Mouse (Mus musculus): ENCODE measurements around the gene Ctnna2. TPM values are rescaled to one million over a fixed set of nuclear protein-coding genes. Genes with fewer than 3 reads are reported as not detected.

Gene Ctnna2
- polyA plus RNA-seq, 1 experiment, result 0.11 TPM

GRCm38 (mm10) chr6:77354826-77355225 is 624.7 kb downstream of the Ctnna2 start:
- H3K4me3 ChIP-seq (ENCODE audit: low read depth, low read length), result no peak overlapping the region
- 18% methylated on average over 1 of the region's 1 CpGs for WGBS
- H3K36me3 ChIP-seq (ENCODE audit: control insufficient read depth, insufficient read depth, low read length), result no peaks in the 10 kb centered on the region
- H3K27me3 ChIP-seq (ENCODE audit: control insufficient read depth, insufficient read depth, low read length), result no peaks in the 10 kb centered on the region
- H3K27ac ChIP-seq (ENCODE audit: insufficient read depth, low read depth, low read length), result no peak overlapping the region
- no peaks in the 10 kb centered on the region for H3K4me1 ChIP-seq (ENCODE audit: control insufficient read depth, insufficient read depth, insufficient read length, low read length)
- TF ChIP-seq CTCF (IDR thresholded peaks at IDR 0.05; ENCODE audit: extremely low read depth, insufficient read length, insufficient replicate concordance, low read depth, low read length), result no peak
- TF ChIP-seq POLR2A (IDR thresholded peaks at IDR 0.05; ENCODE audit: low read depth, low read length), result no peak

GRCm38 (mm10) chr6:77343781-77344180 is 635.7 kb downstream of the Ctnna2 start:
- no peak overlapping the region for H3K4me3 ChIP-seq (ENCODE audit: low read depth, low read length)
- H3K27ac ChIP-seq (ENCODE audit: insufficient read depth, low read depth, low read length), result no peak overlapping the region
- H3K27me3 ChIP-seq (ENCODE audit: control insufficient read depth, insufficient read depth, low read length), result no peaks in the 10 kb centered on the region
- TF ChIP-seq CTCF (IDR thresholded peaks at IDR 0.05; ENCODE audit: extremely low read depth, insufficient read length, insufficient replicate concordance, low read depth, low read length) (no peak), POLR2A (IDR thresholded peaks at IDR 0.05; ENCODE audit: low read depth, low read length) (no peak)
- no peaks in the 10 kb centered on the region for H3K36me3 ChIP-seq (ENCODE audit: control insufficient read depth, insufficient read depth, low read length)
- no peaks in the 10 kb centered on the region for H3K4me1 ChIP-seq (ENCODE audit: control insufficient read depth, insufficient read depth, insufficient read length, low read length)

DNA sequence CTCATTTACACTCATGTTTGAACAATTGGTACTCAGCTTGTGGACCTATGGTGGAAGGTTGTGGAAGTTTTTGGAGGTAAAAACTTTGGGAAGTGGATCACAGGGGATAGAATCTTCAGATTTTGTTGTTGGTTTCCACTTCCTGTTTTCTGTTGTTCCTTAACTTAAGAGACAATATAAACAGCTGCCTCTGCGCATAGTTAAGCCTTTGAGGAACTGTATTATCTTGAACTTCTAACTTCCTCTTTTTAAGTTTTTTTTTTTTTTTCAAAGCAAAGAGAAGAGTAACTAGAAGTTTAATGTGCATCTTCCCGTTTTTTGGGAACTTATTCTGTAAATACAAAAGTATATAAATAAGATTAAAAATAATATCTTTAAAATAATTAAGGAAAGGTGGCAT is 644.0 kb downstream of the Ctnna2 start:
- 68% methylated on average over 2 of the region's 2 CpGs for WGBS
- no peaks in the 10 kb centered on the region for H3K4me1 ChIP-seq (ENCODE audit: control insufficient read depth, insufficient read depth, insufficient read length, low read length)
- H3K36me3 ChIP-seq (ENCODE audit: control insufficient read depth, insufficient read depth, low read length), result no peaks in the 10 kb centered on the region
- no peak overlapping the region for H3K4me3 ChIP-seq (ENCODE audit: low read depth, low read length)
- no peak for TF ChIP-seq POLR2A (IDR thresholded peaks at IDR 0.05; ENCODE audit: low read depth, low read length)
- H3K27ac ChIP-seq (ENCODE audit: insufficient read depth, low read depth, low read length), result no peak overlapping the region
- no peaks in the 10 kb centered on the region for H3K27me3 ChIP-seq (ENCODE audit: control insufficient read depth, insufficient read depth, low read length)

DNA sequence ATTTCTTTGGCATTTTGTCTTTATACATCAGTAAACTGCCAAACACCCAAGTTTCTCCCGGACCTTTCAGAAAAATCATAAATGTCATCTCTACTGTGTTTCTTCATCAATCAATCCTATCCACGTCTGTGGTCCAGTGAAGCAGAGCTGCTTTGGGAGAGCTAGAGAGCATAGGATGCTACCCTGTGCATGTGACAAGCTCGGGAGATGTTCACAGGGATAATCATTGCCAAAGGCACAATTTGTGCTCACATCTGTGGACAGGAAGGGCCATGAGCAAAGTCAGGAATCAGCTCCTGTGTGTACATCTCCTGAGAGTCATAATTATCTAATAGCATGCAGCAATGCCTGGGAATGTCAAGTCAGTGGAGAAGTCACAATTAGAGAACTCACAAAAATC is 654.8 kb downstream of the Ctnna2 start:
- 66% methylated on average over 3 of the region's 3 CpGs for WGBS
- no peak overlapping the region for H3K4me3 ChIP-seq (ENCODE audit: low read depth, low read length)
- no peaks in the 10 kb centered on the region for H3K4me1 ChIP-seq (ENCODE audit: control insufficient read depth, insufficient read depth, insufficient read length, low read length)

GRCm38 (mm10) chr6:77324327-77324726 is 655.2 kb downstream of the Ctnna2 start:
- TF ChIP-seq CTCF (IDR thresholded peaks at IDR 0.05; ENCODE audit: extremely low read depth, insufficient read length, insufficient replicate concordance, low read depth, low read length), result no peak
- no peak for TF ChIP-seq POLR2A (IDR thresholded peaks at IDR 0.05; ENCODE audit: low read depth, low read length)
- H3K27ac ChIP-seq (ENCODE audit: insufficient read depth, low read depth, low read length), result no peak overlapping the region
- H3K36me3 ChIP-seq (ENCODE audit: control insufficient read depth, insufficient read depth, low read length), result no peaks in the 10 kb centered on the region
- H3K4me3 ChIP-seq (ENCODE audit: low read depth, low read length), result no peak overlapping the region
- no peaks in the 10 kb centered on the region for H3K4me1 ChIP-seq (ENCODE audit: control insufficient read depth, insufficient read depth, insufficient read length, low read length)
- no peaks in the 10 kb centered on the region for H3K27me3 ChIP-seq (ENCODE audit: control insufficient read depth, insufficient read depth, low read length)
- WGBS, result 76% methylated on average over 1 of the region's 1 CpGs

More for the DNA sequence above, 654.8 kb downstream of the Ctnna2 start:
- H3K27ac ChIP-seq (ENCODE audit: insufficient read depth, low read depth, low read length), result no peak overlapping the region
- H3K36me3 ChIP-seq (ENCODE audit: control insufficient read depth, insufficient read depth, low read length), result no peaks in the 10 kb centered on the region
- no peaks in the 10 kb centered on the region for H3K27me3 ChIP-seq (ENCODE audit: control insufficient read depth, insufficient read depth, low read length)
- TF ChIP-seq POLR2A (IDR thresholded peaks at IDR 0.05; ENCODE audit: low read depth, low read length) (no peak), CTCF (IDR thresholded peaks at IDR 0.05; ENCODE audit: extremely low read depth, insufficient read length, insufficient replicate concordance, low read depth, low read length) (no peak)

- Histone ChIP-seq H3K27ac (ENCODE audit: insufficient read depth, low read depth, low read length) (no peak overlapping the region), H3K27me3 (ENCODE audit: control insufficient read depth, insufficient read depth, low read length) (no peaks in the 10 kb centered on the region), H3K36me3 (ENCODE audit: control insufficient read depth, insufficient read depth, low read length) (no peaks in the 10 kb centered on the region), H3K4me1 (ENCODE audit: control insufficient read depth, insufficient read depth, insufficient read length, low read length) (no peaks in the 10 kb centered on the region), H3K4me3 (ENCODE audit: low read depth, low read length) (no peak overlapping the region)
- TF ChIP-seq CTCF (IDR thresholded peaks at IDR 0.05; ENCODE audit: extremely low read depth, insufficient read length, insufficient replicate concordance, low read depth, low read length), result no peak
- TF ChIP-seq POLR2A (IDR thresholded peaks at IDR 0.05; ENCODE audit: low read depth, low read length), result no peak
- WGBS, result 88% methylated on average over 3 of the region's 3 CpGs
These were observed 672.7 kb downstream of the Ctnna2 start for GRCm38 (mm10) chr6:77306796-77307195.

DNA sequence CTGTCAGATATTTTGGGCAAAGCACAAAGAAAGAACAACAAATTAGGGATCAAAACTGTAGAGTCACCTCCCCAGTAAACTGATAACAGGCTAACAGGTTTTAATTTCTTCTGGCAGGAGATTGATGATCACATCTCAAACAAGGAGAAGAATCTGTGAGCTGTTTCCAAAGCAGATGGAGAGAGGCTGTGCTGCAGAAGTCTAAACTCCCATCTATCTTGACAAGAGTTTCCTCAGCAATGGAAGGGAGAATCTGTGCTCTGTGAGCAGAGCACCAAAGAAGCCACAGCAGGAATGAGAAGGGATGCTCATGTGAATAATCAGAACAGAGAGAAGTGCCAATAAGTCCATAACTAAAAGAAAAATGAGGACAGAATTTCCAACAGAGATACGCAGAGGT is 678.2 kb downstream of the Ctnna2 start:
- WGBS, result 74% methylated on average over 1 of the region's 1 CpGs
- H3K36me3 ChIP-seq (ENCODE audit: control insufficient read depth, insufficient read depth, low read length), result no peaks in the 10 kb centered on the region
- H3K4me1 ChIP-seq (ENCODE audit: control insufficient read depth, insufficient read depth, insufficient read length, low read length), result no peaks in the 10 kb centered on the region
- H3K4me3 ChIP-seq (ENCODE audit: low read depth, low read length), result no peak overlapping the region
- H3K27ac ChIP-seq (ENCODE audit: insufficient read depth, low read depth, low read length), result no peak overlapping the region
- TF ChIP-seq POLR2A (IDR thresholded peaks at IDR 0.05; ENCODE audit: low read depth, low read length) (no peak), CTCF (IDR thresholded peaks at IDR 0.05; ENCODE audit: extremely low read depth, insufficient read length, insufficient replicate concordance, low read depth, low read length) (no peak)
- no peaks in the 10 kb centered on the region for H3K27me3 ChIP-seq (ENCODE audit: control insufficient read depth, insufficient read depth, low read length)

GRCm38 (mm10) chr6:77291415-77291814 is 688.1 kb downstream of the Ctnna2 start:
- H3K4me3 ChIP-seq (ENCODE audit: low read depth, low read length), result no peak overlapping the region
- no peaks in the 10 kb centered on the region for H3K36me3 ChIP-seq (ENCODE audit: control insufficient read depth, insufficient read depth, low read length)
- WGBS, result 72% methylated on average over 6 of the region's 6 CpGs
- H3K27me3 ChIP-seq (ENCODE audit: control insufficient read depth, insufficient read depth, low read length), result no peaks in the 10 kb centered on the region
- no peaks in the 10 kb centered on the region for H3K4me1 ChIP-seq (ENCODE audit: control insufficient read depth, insufficient read depth, insufficient read length, low read length)
- H3K27ac ChIP-seq (ENCODE audit: insufficient read depth, low read depth, low read length), result no peak overlapping the region
- no peak for TF ChIP-seq CTCF (IDR thresholded peaks at IDR 0.05; ENCODE audit: extremely low read depth, insufficient read length, insufficient replicate concordance, low read depth, low read length)

Data from small intestine, adult 2 months (tissue).